Mouse (Mus musculus): ENCODE measurements around the gene Gpr165. TPM values are rescaled to one million over a fixed set of nuclear protein-coding genes. Genes with fewer than 3 reads are reported as not detected.

Gene Gpr165
- polyA plus RNA-seq (2012; rRNA removed) = 0.16 and 0.30 TPM in 2 replicates

- no peak for DNase-seq (ENCODE audit: low read depth)
Observed at GRCm38 (mm10) chrX:96712907-96713774, at the start of gene Gpr165. Gene Gpr165 (plus strand): TSS chrX:96713441.

- DNase-seq (ENCODE audit: low read depth) = no peak
Observed at GRCm38 (mm10) chrX:96674871-96675270, 38.4 kb upstream of the Gpr165 start.
